ENCODE assay signal across 13 mouse cellular contexts in the genomic region with DNA sequence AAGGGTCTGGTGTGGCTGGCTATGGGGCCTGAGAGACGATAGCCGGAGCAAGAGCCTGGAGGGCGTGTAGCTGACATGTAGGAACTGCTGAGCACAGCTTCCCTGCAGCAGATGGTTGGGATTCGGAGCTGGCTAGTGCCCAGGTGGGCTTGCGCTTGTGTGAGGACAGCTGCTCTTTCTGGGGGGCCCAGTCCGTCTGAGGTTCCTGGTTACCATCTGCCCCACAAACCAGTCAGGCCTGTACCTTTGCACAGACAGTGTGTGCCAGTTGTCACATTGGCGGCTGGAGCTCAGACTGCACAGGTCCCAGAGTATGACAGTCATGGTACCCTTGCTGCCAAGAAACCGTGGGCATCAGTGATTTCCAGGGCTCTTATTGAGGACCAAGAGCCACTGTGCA. TPM values are rescaled to one million over a fixed set of nuclear protein-coding genes. Genes with fewer than 3 reads are reported as not detected.
DNase-seq lines count a peak whose midpoint lies in the region; ATAC-seq and TF ChIP-seq lines count a peak whose summit lies in the region.
"Had no signal": no experiment of that assay in that cellular context is flagged by ENCODE, and none has a peak within 500 bp of the region (broad histone marks: within the 10 kb centered on the region; RNA-seq: fewer than 3 reads in every experiment).

No protein-coding gene starts in this region.

- TF ChIP-seq POLR2A in brain, embryonic 14.5 days (IDR thresholded peaks at IDR 0.05; ENCODE audit: borderline replicate concordance, extremely low read depth, insufficient read depth, insufficient read length, poor library complexity, severe bottlenecking), result no peak

- WGBS in intestine, embryonic 16.5 days, result 77% methylated on average over 8 of the region's 8 CpGs

- H3K4me1 ChIP-seq in intestine, embryonic 16.5 days (ENCODE audit: control insufficient read depth, insufficient read depth, low read length), result peaks cover 83% of the 10 kb centered on the region

- no peak for ATAC-seq in intestine, embryonic 16.5 days

- DNase-seq in left cerebral cortex, postnatal 4 days, result peak; percentile 95
- DNase-seq in left cerebral cortex, postnatal 14 days (ENCODE audit: low spot score in 2 of 2), result no peak
- peak; percentile 81 for DNase-seq in brain, embryonic 14.5 days (ENCODE audit: low read depth)
- DNase-seq in cerebellum, postnatal 25 days, result peak; percentile 58 to 64
- no peak for DNase-seq in kidney, postnatal 36 days
- no peak for DNase-seq in gastrocnemius, adult 18-20 months (ENCODE audit: low spot score)
- DNase-seq in urinary bladder, postnatal 10 days (ENCODE audit: low spot score), result no peak
- DNase-seq: heart, adult 2 months; kidney, adult 18-20 months; lung, postnatal 10 days; thymus, postnatal 36 days had no signal

- H3K27ac ChIP-seq in intestine, embryonic 16.5 days (ENCODE audit: low read length), result peak overlapping the region; percentile 70
- H3K27ac ChIP-seq: heart, adult 2 months; neural tube, embryonic 12.5 days had no signal

- peak overlapping the region; percentile 43 for H3K9ac ChIP-seq in intestine, embryonic 16.5 days (ENCODE audit: low read depth, low read length)
- H3K9ac ChIP-seq: neural tube, embryonic 12.5 days had no signal

- no peak overlapping the region for H3K4me2 ChIP-seq in intestine, embryonic 16.5 days (ENCODE audit: low read depth, low read length)
- H3K4me2 ChIP-seq: neural tube, embryonic 12.5 days had no signal

- H3K9me3 ChIP-seq in intestine, embryonic 16.5 days (ENCODE audit: control insufficient read depth, low read length), result no peaks in the 10 kb centered on the region
- H3K9me3 ChIP-seq: neural tube, embryonic 12.5 days had no signal

- no peak overlapping the region for H3K4me3 ChIP-seq in intestine, embryonic 16.5 days (ENCODE audit: low read length)
- H3K4me3 ChIP-seq: heart, adult 2 months; neural tube, embryonic 12.5 days had no signal

- intact Hi-C loops in left cerebral cortex, postnatal 4 days (cut with DNase I), result no loop called here
- intact Hi-C loops in left cerebral cortex, postnatal 14 days (cut with DNase I), result no loop called here

- H3K36me3 ChIP-seq in intestine, embryonic 16.5 days (ENCODE audit: control insufficient read depth, insufficient read depth, low read length), result no peaks in the 10 kb centered on the region
- H3K36me3 ChIP-seq: neural tube, embryonic 12.5 days had no signal

- TF ChIP-seq CTCF in brain, embryonic 14.5 days (IDR thresholded peaks at IDR 0.05; ENCODE audit: borderline replicate concordance, extremely low read depth, insufficient read depth, insufficient read length), result no peak

- no peaks in the 10 kb centered on the region for H3K27me3 ChIP-seq in intestine, embryonic 16.5 days (replicated peaks; ENCODE audit: control insufficient read depth, insufficient read depth, low read length)
- H3K27me3 ChIP-seq: neural tube, embryonic 12.5 days had no signal

RNA-seq across cellular contexts. Expression of a gene that starts 25.9 kb away (rescaled TPM):
- total RNA-seq in left cerebral cortex, postnatal 4 days (2021), result 10 to 100 TPM in 1 of 2 experiments, 1 to 10 TPM in 1; 8.6 to 12.2 TPM
- 10 to 100 TPM; 20.4 to 25.2 TPM for total RNA-seq in left cerebral cortex, postnatal 14 days (2021)
- polyA plus RNA-seq in brain, embryonic 14.5 days (2012; rRNA removed), result 8.1 and 16.9 TPM in 2 replicates
- polyA plus RNA-seq in intestine, embryonic 16.5 days (2015; fragmentation: Nextera tagmentation; extraction: Ambion mirVana), result 2.6 and 2.7 TPM in 2 replicates
- total RNA-seq in gastrocnemius, adult 18-20 months (2021), result 1 to 10 TPM; 6.6 to 7.5 TPM

RNA-seq across cellular contexts. Expression of a gene that starts 52.7 kb away (rescaled TPM):
- total RNA-seq in left cerebral cortex, postnatal 4 days (2021), result 1 to 10 TPM in 1 of 2 experiments, under 1 TPM in 1; 0.66 to 1.3 TPM
- 1 to 10 TPM; 2.3 to 3.0 TPM for total RNA-seq in left cerebral cortex, postnatal 14 days (2021)
- 0.09 and 0.10 TPM in 2 replicates for polyA plus RNA-seq in brain, embryonic 14.5 days (2012; rRNA removed)
- not detected in 2 replicates for polyA plus RNA-seq in intestine, embryonic 16.5 days (2015; fragmentation: Nextera tagmentation; extraction: Ambion mirVana)
- not detected for total RNA-seq in gastrocnemius, adult 18-20 months (2021)
- total RNA-seq: heart, adult 2 months had no signal
- polyA plus RNA-seq: heart, adult 2 months; neural tube, embryonic 12.5 days had no signal

Comparison
In these comparisons a context has a peak if more than half of its experiments do, and no peak if none do; other contexts are left out.
1. DNase-seq: peak in left cerebral cortex, postnatal 4 days (single experiment), brain, embryonic 14.5 days (single experiment) and cerebellum, postnatal 25 days (2 of 2); none in left cerebral cortex, postnatal 14 days (0 of 2), kidney, postnatal 36 days (0 of 2), gastrocnemius, adult 18-20 months (single experiment) and urinary bladder, postnatal 10 days (single experiment).